Mouse (Mus musculus) liver, adult 2 months (tissue): ENCODE results near the gene Sphk2. TPM values are rescaled to one million over a fixed set of nuclear protein-coding genes. Genes with fewer than 3 reads are reported as not detected.

Experiments used
- DNase-seq: peaks from one replicate; pipeline ENCODE4 v3.0.0-alpha.2; 2011; ENCODE audit warnings: low read depth, low spot score; ENCODE audit errors: extremely low read depth
- H3K27ac ChIP-seq: fragments of 200-500 bp; replicated peaks from 2 replicates; pipeline ENCODE4 v1.5.1; 2012; ENCODE audit warnings: low read depth, mild to moderate bottlenecking, control low read depth, inconsistent platforms, low read length; ENCODE audit not compliant: insufficient read depth
- H3K27me3 ChIP-seq: fragments of 200-500 bp; 2 replicates; pipeline ENCODE4 v1.6.1; 2012; ENCODE audit warnings: mild to moderate bottlenecking, moderate library complexity, low read length, inconsistent platforms; ENCODE audit not compliant: control insufficient read depth, insufficient read depth
- H3K36me3 ChIP-seq: fragments of 200-500 bp; 2 replicates; pipeline ENCODE4 v1.6.1; 2012; ENCODE audit warnings: low read length, inconsistent platforms; ENCODE audit not compliant: control insufficient read depth, insufficient read depth
- H3K4me1 ChIP-seq: fragments of 200-500 bp; 2 replicates; pipeline ENCODE4 v1.6.1; 2011; ENCODE audit warnings: low read length; ENCODE audit not compliant: control insufficient read depth, insufficient read depth
- H3K4me3 ChIP-seq: fragments of 200-500 bp; 2 replicates; pipeline ENCODE4 v1.5.1; 2011; ENCODE audit warnings: low read depth, mild to moderate bottlenecking, control low read depth, low read length, moderate library complexity; ENCODE audit not compliant: insufficient read depth
- H3K79me2 ChIP-seq: fragments of 200-500 bp; 2 replicates; pipeline ENCODE4 v1.6.1; 2012; ENCODE audit warnings: inconsistent platforms, mild to moderate bottlenecking, low read length, moderate library complexity; ENCODE audit not compliant: control insufficient read depth, insufficient read depth
- H3K9ac ChIP-seq: fragments of 200-500 bp; 2 replicates; pipeline ENCODE4 v1.6.1; 2012; ENCODE audit warnings: low read depth, mild to moderate bottlenecking, control low read depth, inconsistent platforms, low read length
- CTCF ChIP-seq: fragments of 200-500 bp; IDR thresholded peaks from 2 replicates; pipeline ENCODE4 v1.5.1; 2011; ENCODE audit warnings: low read depth, low read length, control low read depth
- POLR2A ChIP-seq: fragments of 200-500 bp; IDR thresholded peaks from 2 replicates; pipeline ENCODE4 v1.6.1; 2011; ENCODE audit warnings: low read length, control low read depth; ENCODE audit not compliant: insufficient read depth; ENCODE audit errors: extremely low read depth
- WGBS: fragments of 180-500 bp; shearing (Covaris S2); methylation state at CpG from one replicate; pipeline ENCODE4 v1.1.7; 2018; 5-methylcytosine and 5-hydroxymethylcytosine counted together
- polyA plus RNA-seq: library from polyadenylated mRNA; depleted of rRNA; stranded (reverse); fragments of >200 nt; gene quantifications from 2 replicates; pipeline ENCODE4 v1.2.3, GENCODE M21; 2012
- total RNA-seq: library from RNA; depleted of rRNA; stranded (reverse); fragments of >200 nt; gene quantifications from 2 replicates; pipeline ENCODE4 v1.2.3, GENCODE M21; 2014

The Sphk2 gene
- total and polyA plus RNA-seq, 2 experiments, result 13.4 to 80.1 TPM

- Histone ChIP-seq H3K4me1 (peaks cover 2% of the 10 kb centered on the region; the same call in 1 of the 2 replicates), H3K27me3 (no peaks in the 10 kb centered on the region), H3K4me3 (no peak overlapping the region), H3K9ac (no peak overlapping the region), H3K27ac (no peak overlapping the region), H3K36me3 (no peaks in the 10 kb centered on the region), H3K79me2 (no peaks in the 10 kb centered on the region)
- WGBS, result 67% methylated on average over 10 of the region's 10 CpGs
- DNase-seq, result no peak
- TF ChIP-seq POLR2A, result no peak
- no peak for TF ChIP-seq CTCF
Measured at GRCm38 (mm10) chr7:45685811-45686210, 32.0 kb downstream of the Sphk2 start.

GRCm38 (mm10) chr7:45683396-45684050 lies 34.3 kb downstream of the Sphk2 start, which contains the start of gene Ntn5:
Gene Ntn5, plus strand, starts transcription at chr7:45684022.
- Histone ChIP-seq H3K4me1 (peaks cover 2% of the 10 kb centered on the region; the same call in 1 of the 2 replicates), H3K9ac (no peak within 1 kb of the TSS), H3K4me3 (no peak within 1 kb of the TSS), H3K79me2 (no peaks in the 10 kb centered on the region), H3K27ac (no peak within 1 kb of the TSS), H3K36me3 (no peaks in the 10 kb centered on the region), H3K27me3 (no peaks in the 10 kb centered on the region)
- TF ChIP-seq POLR2A (no peak), CTCF (no peak)
- 79% methylated on average over 7 of the region's 7 CpGs for WGBS
- no peak for DNase-seq

- Histone ChIP-seq H3K4me1 (peaks cover 2% of the 10 kb centered on the region; the same call in 1 of the 2 replicates), H3K36me3 (no peaks in the 10 kb centered on the region), H3K4me3 (no peak overlapping the region), H3K27ac (no peak overlapping the region), H3K79me2 (no peaks in the 10 kb centered on the region), H3K27me3 (no peaks in the 10 kb centered on the region), H3K9ac (no peak overlapping the region)
- WGBS, result 33% methylated on average over 14 of the region's 14 CpGs
- DNase-seq, result peak; percentile 62
- TF ChIP-seq CTCF (peak; percentile 99), POLR2A (no peak)
Measured at GRCm38 (mm10) chr7:45682144-45683126, 35.4 kb downstream of the Sphk2 start.

- DNase-seq, result no peak
- Histone ChIP-seq H3K9ac (no peak overlapping the region), H3K36me3 (no peaks in the 10 kb centered on the region), H3K27me3 (no peaks in the 10 kb centered on the region), H3K79me2 (no peaks in the 10 kb centered on the region), H3K27ac (no peak overlapping the region), H3K4me1 (no peaks in the 10 kb centered on the region), H3K4me3 (no peak overlapping the region)
- WGBS, result 88% methylated on average over 8 of the region's 8 CpGs
- no peak for TF ChIP-seq CTCF
- TF ChIP-seq POLR2A, result no peak
Measured at GRCm38 (mm10) chr7:45681046-45681736, 36.6 kb downstream of the Sphk2 start.

GRCm38 (mm10) chr7:45679966-45680621 lies 37.7 kb downstream of the Sphk2 start:
- 78% methylated on average over 14 of the region's 14 CpGs for WGBS
- no peak overlapping the region for H3K4me3 ChIP-seq
- H3K27ac ChIP-seq, result no peak overlapping the region
- no peaks in the 10 kb centered on the region for H3K36me3 ChIP-seq
- H3K79me2 ChIP-seq, result no peaks in the 10 kb centered on the region
- TF ChIP-seq CTCF, result no peak
- no peak for TF ChIP-seq POLR2A
- H3K27me3 ChIP-seq, result no peaks in the 10 kb centered on the region
- no peak overlapping the region for H3K9ac ChIP-seq
- no peak for DNase-seq
- no peaks in the 10 kb centered on the region for H3K4me1 ChIP-seq
